Mouse (Mus musculus): ENCODE data around the gene Gm3667.
"Not testable (repeated sequence)": the region's sequence is repeated elsewhere in the genome, so short reads cannot be mapped to it uniquely, and the experiment has no call there.

- not testable (repeated sequence) for TF ChIP-seq CTCF (IDR thresholded peaks at IDR 0.05; ENCODE audit: low read depth, low read length); POLR2A (IDR thresholded peaks at IDR 0.05; ENCODE audit: insufficient read depth, low read length)
Measured at GRCm38 (mm10) chr14:6889521-6890012, at the start of gene Gm3667.
